Mouse (Mus musculus) stomach, postnatal 0 days (tissue): ENCODE data around the gene Cc2d1a.

Source experiments
- CTCF ChIP-seq: IDR thresholded peaks from 2 replicates; pipeline ENCODE4 v1.5.1; 2016; ENCODE audit warnings: antibody characterized with exemption, low read depth, mild to moderate bottlenecking, moderate library complexity
- EP300 ChIP-seq: optimal IDR thresholded peaks from 2 replicates; pipeline ENCODE3; 2016; ENCODE audit warnings: antibody characterized with exemption

GRCm38 (mm10) chr8:84193161-84193560 is 45.4 kb upstream of the Cc2d1a start:
- no peak for TF ChIP-seq CTCF
- no peak for TF ChIP-seq EP300
